Mouse (Mus musculus): ENCODE measurements around the gene Tmem30b. TPM values are rescaled to one million over a fixed set of nuclear protein-coding genes. Genes with fewer than 3 reads are reported as not detected.
A peak's percentile ranks its signal among the peaks of the same experiment; 100 is the strongest.
"Not testable (repeated sequence)": the region's sequence is repeated elsewhere in the genome, so short reads cannot be mapped to it uniquely, and the experiment has no call there.

Tmem30b gene
- total RNA-seq, 1 experiment from 2014 or later = not detected

- ATAC-seq (ENCODE audit: extremely low read depth, insufficient number of reproducible peaks, low FRiP score, poor library complexity, severe bottlenecking) = not testable (repeated sequence)
These were observed 16.9 kb upstream of the Tmem30b start for GRCm38 (mm10) chr12:73563122-73563521.

- ATAC-seq (ENCODE audit: extremely low read depth, insufficient number of reproducible peaks, low FRiP score, poor library complexity, severe bottlenecking) = no peak
These were observed 13.9 kb upstream of the Tmem30b start for GRCm38 (mm10) chr12:73560091-73560490.

GRCm38 (mm10) chr12:73558525-73559195 is 12.5 kb upstream of the Tmem30b start:
- ATAC-seq (ENCODE audit: extremely low read depth, insufficient number of reproducible peaks, low FRiP score, poor library complexity, severe bottlenecking) = no peak

- ATAC-seq (ENCODE audit: extremely low read depth, insufficient number of reproducible peaks, low FRiP score, poor library complexity, severe bottlenecking) = peak; percentile 39; the same call in 1 of the 2 replicates
These were observed 8.0 kb upstream of the Tmem30b start for GRCm38 (mm10) chr12:73554155-73554554.

GRCm38 (mm10) chr12:73548259-73548658 is 2.1 kb upstream of the Tmem30b start:
- ATAC-seq (ENCODE audit: extremely low read depth, insufficient number of reproducible peaks, low FRiP score, poor library complexity, severe bottlenecking) = no peak

- no peak for ATAC-seq (ENCODE audit: extremely low read depth, insufficient number of reproducible peaks, low FRiP score, poor library complexity, severe bottlenecking)
These were observed 1.5 kb upstream of the Tmem30b start for GRCm38 (mm10) chr12:73547646-73548045.

- no peak for ATAC-seq (ENCODE audit: extremely low read depth, insufficient number of reproducible peaks, low FRiP score, poor library complexity, severe bottlenecking)
These were observed 513 bp downstream of the Tmem30b start for GRCm38 (mm10) chr12:73545672-73546085.

- no peak for ATAC-seq (ENCODE audit: extremely low read depth, insufficient number of reproducible peaks, low FRiP score, poor library complexity, severe bottlenecking)
These were observed 1.2 kb downstream of the Tmem30b start for GRCm38 (mm10) chr12:73544736-73545671.

GRCm38 (mm10) chr12:73543191-73543590 is 3.0 kb downstream of the Tmem30b start:
- no peak for ATAC-seq (ENCODE audit: extremely low read depth, insufficient number of reproducible peaks, low FRiP score, poor library complexity, severe bottlenecking)

- ATAC-seq (ENCODE audit: extremely low read depth, insufficient number of reproducible peaks, low FRiP score, poor library complexity, severe bottlenecking) = no peak
These were observed 5.8 kb downstream of the Tmem30b start for GRCm38 (mm10) chr12:73540402-73540801.

GRCm38 (mm10) chr12:73539151-73539550 is 7.0 kb downstream of the Tmem30b start:
- ATAC-seq (ENCODE audit: extremely low read depth, insufficient number of reproducible peaks, low FRiP score, poor library complexity, severe bottlenecking) = no peak

GRCm38 (mm10) chr12:73538139-73538508 is 8.1 kb downstream of the Tmem30b start:
- not testable (repeated sequence) for ATAC-seq (ENCODE audit: extremely low read depth, insufficient number of reproducible peaks, low FRiP score, poor library complexity, severe bottlenecking)

- ATAC-seq (ENCODE audit: extremely low read depth, insufficient number of reproducible peaks, low FRiP score, poor library complexity, severe bottlenecking) = no peak
These were observed 8.6 kb downstream of the Tmem30b start for GRCm38 (mm10) chr12:73537499-73538138.

GRCm38 (mm10) chr12:73534591-73534990 is 11.6 kb downstream of the Tmem30b start:
- ATAC-seq (ENCODE audit: extremely low read depth, insufficient number of reproducible peaks, low FRiP score, poor library complexity, severe bottlenecking) = 0 out of 2 replicates have a peak, but pooled peaks have one; percentile 19

- ATAC-seq (ENCODE audit: extremely low read depth, insufficient number of reproducible peaks, low FRiP score, poor library complexity, severe bottlenecking) = no peak
These were observed 14.2 kb downstream of the Tmem30b start for GRCm38 (mm10) chr12:73531889-73532479.

- no peak for ATAC-seq (ENCODE audit: extremely low read depth, insufficient number of reproducible peaks, low FRiP score, poor library complexity, severe bottlenecking)
These were observed 16.6 kb downstream of the Tmem30b start for GRCm38 (mm10) chr12:73529590-73529989.

- ATAC-seq (ENCODE audit: extremely low read depth, insufficient number of reproducible peaks, low FRiP score, poor library complexity, severe bottlenecking) = no peak
These were observed 17.1 kb downstream of the Tmem30b start for GRCm38 (mm10) chr12:73529131-73529530.

GRCm38 (mm10) chr12:73528142-73528541 is 18.1 kb downstream of the Tmem30b start:
- not testable (repeated sequence) for ATAC-seq (ENCODE audit: extremely low read depth, insufficient number of reproducible peaks, low FRiP score, poor library complexity, severe bottlenecking)

GRCm38 (mm10) chr12:73525254-73525885 is 20.8 kb downstream of the Tmem30b start:
- ATAC-seq (ENCODE audit: extremely low read depth, insufficient number of reproducible peaks, low FRiP score, poor library complexity, severe bottlenecking) = no peak

Data from neutrophil, adult 5-6 weeks (primary cell).